Mouse (Mus musculus): Measurements from ENCODE around the gene Timm44. TPM values are rescaled to one million over a fixed set of nuclear protein-coding genes. Genes with fewer than 3 reads are reported as not detected.
A peak's percentile ranks its signal among the peaks of the same experiment; 100 is the strongest.
"Not testable (repeated sequence)": the region's sequence is repeated elsewhere in the genome, so short reads cannot be mapped to it uniquely, and the experiment has no call there.

Timm44 gene
- polyA plus RNA-seq, 1 experiment = 45.6 TPM

- Histone ChIP-seq H3K36me3 (ENCODE audit: control insufficient read depth, insufficient read depth) (peaks cover 5% of the 10 kb centered on the region), H3K4me3 (no peak overlapping the region), H3K79me2 (ENCODE audit: control insufficient read depth, insufficient read depth) (no peaks in the 10 kb centered on the region), H3K4me2 (ENCODE audit: low read depth) (no peak overlapping the region), H3ac (ENCODE audit: control insufficient read depth, insufficient read length) (no peak overlapping the region), H3K27me3 (ENCODE audit: control insufficient read depth, insufficient read depth, insufficient read length) (no peaks in the 10 kb centered on the region)
- TF ChIP-seq MYOG (IDR thresholded peaks at IDR 0.05; ENCODE audit: control insufficient read depth in 1 of 3, insufficient read depth in 1 of 3, insufficient read length in 2 of 3, low read depth in 2 of 3) (no peak), USF1 (IDR thresholded peaks at IDR 0.05; ENCODE audit: low read depth) (no peak), SRF (IDR thresholded peaks at IDR 0.05; ENCODE audit: control insufficient read depth, insufficient read length, low read depth) (no peak), POLR2AphosphoS2 (IDR thresholded peaks at IDR 0.05; ENCODE audit: insufficient read length, low read depth) (no peak), CEBPB (IDR thresholded peaks at IDR 0.05; ENCODE audit: insufficient read depth, poor library complexity, severe bottlenecking) (no peak), TCF3 (IDR thresholded peaks at IDR 0.05; ENCODE audit: insufficient read length, low read depth) (no peak), REST (IDR thresholded peaks at IDR 0.05; ENCODE audit: insufficient read depth, insufficient read length) (no peak), MAX (IDR thresholded peaks at IDR 0.05; ENCODE audit: low read depth) (no peak), MYOD1 (IDR thresholded peaks at IDR 0.05; ENCODE audit: control insufficient read depth in 1 of 3, insufficient read length in 2 of 3, low read depth in 2 of 3) (no peak), TCF12 (IDR thresholded peaks at IDR 0.05; ENCODE audit: insufficient read depth, poor library complexity, severe bottlenecking) (no peak), E2F4 (IDR thresholded peaks at IDR 0.05; ENCODE audit: insufficient read depth) (no peak), POLR2A (IDR thresholded peaks at IDR 0.05; ENCODE audit: insufficient read length, low read depth) (no peak)
These were observed 18.8 kb downstream of the Timm44 start for GRCm38 (mm10) chr8:4256911-4257310.

GRCm38 (mm10) chr8:4255471-4255870 is 20.2 kb downstream of the Timm44 start:
- not testable (repeated sequence) for H3ac ChIP-seq (ENCODE audit: control insufficient read depth, insufficient read length); H3K79me2 ChIP-seq (ENCODE audit: control insufficient read depth, insufficient read depth); H3K4me3 ChIP-seq; H3K36me3 ChIP-seq (ENCODE audit: control insufficient read depth, insufficient read depth); H3K27me3 ChIP-seq (ENCODE audit: control insufficient read depth, insufficient read depth, insufficient read length); H3K4me2 ChIP-seq (ENCODE audit: low read depth)

GRCm38 (mm10) chr8:4254001-4254400 is 21.7 kb downstream of the Timm44 start:
- no peaks in the 10 kb centered on the region for H3K27me3 ChIP-seq (ENCODE audit: control insufficient read depth, insufficient read depth, insufficient read length)
- no peaks in the 10 kb centered on the region for H3K36me3 ChIP-seq (ENCODE audit: control insufficient read depth, insufficient read depth)
- no peaks in the 10 kb centered on the region for H3K79me2 ChIP-seq (ENCODE audit: control insufficient read depth, insufficient read depth)
- peak overlapping the region; percentile 46 for H3K4me3 ChIP-seq
- H3ac ChIP-seq (ENCODE audit: control insufficient read depth, insufficient read length) = peak overlapping the region; percentile 74
- TF ChIP-seq SRF (IDR thresholded peaks at IDR 0.05; ENCODE audit: control insufficient read depth, insufficient read length, low read depth) (no peak), TCF12 (IDR thresholded peaks at IDR 0.05; ENCODE audit: insufficient read depth, poor library complexity, severe bottlenecking) (no peak), REST (IDR thresholded peaks at IDR 0.05; ENCODE audit: insufficient read depth, insufficient read length) (no peak), MYOD1 (IDR thresholded peaks at IDR 0.05; ENCODE audit: control insufficient read depth in 1 of 3, insufficient read length in 2 of 3, low read depth in 2 of 3) (no peak), POLR2A (IDR thresholded peaks at IDR 0.05; ENCODE audit: insufficient read length, low read depth) (no peak), MAX (IDR thresholded peaks at IDR 0.05; ENCODE audit: low read depth) (no peak), USF1 (IDR thresholded peaks at IDR 0.05; ENCODE audit: low read depth) (no peak), E2F4 (IDR thresholded peaks at IDR 0.05; ENCODE audit: insufficient read depth) (no peak), POLR2AphosphoS2 (IDR thresholded peaks at IDR 0.05; ENCODE audit: insufficient read length, low read depth) (no peak), CEBPB (IDR thresholded peaks at IDR 0.05; ENCODE audit: insufficient read depth, poor library complexity, severe bottlenecking) (no peak)
- H3K4me2 ChIP-seq (ENCODE audit: low read depth) = peak overlapping the region; percentile 97

- Histone ChIP-seq H3K4me2 (ENCODE audit: low read depth) (peak within 1 kb of the TSS; percentile 99), H3K27me3 (ENCODE audit: control insufficient read depth, insufficient read depth, insufficient read length) (no peaks in the 10 kb centered on the region), H3K36me3 (ENCODE audit: control insufficient read depth, insufficient read depth) (no peaks in the 10 kb centered on the region), H3K79me2 (ENCODE audit: control insufficient read depth, insufficient read depth) (no peaks in the 10 kb centered on the region), H3ac (ENCODE audit: control insufficient read depth, insufficient read length) (peak within 1 kb of the TSS; percentile 74), H3K4me3 (peak within 1 kb of the TSS; percentile 46)
- TF ChIP-seq REST (IDR thresholded peaks at IDR 0.05; ENCODE audit: insufficient read depth, insufficient read length) (no peak), TCF3 (IDR thresholded peaks at IDR 0.05; ENCODE audit: insufficient read length, low read depth) (no peak), POLR2AphosphoS2 (IDR thresholded peaks at IDR 0.05; ENCODE audit: insufficient read length, low read depth) (peak; percentile 61), POLR2A (IDR thresholded peaks at IDR 0.05; ENCODE audit: insufficient read length, low read depth) (no peak), SRF (IDR thresholded peaks at IDR 0.05; ENCODE audit: control insufficient read depth, insufficient read length, low read depth) (peak; percentile 38), MYOD1 (IDR thresholded peaks at IDR 0.05; ENCODE audit: control insufficient read depth in 1 of 3, insufficient read length in 2 of 3, low read depth in 2 of 3) (no peak), TCF12 (IDR thresholded peaks at IDR 0.05; ENCODE audit: insufficient read depth, poor library complexity, severe bottlenecking) (no peak)
These were observed 22.5 kb downstream of the Timm44 start, which contains the start of gene Snapc2 for GRCm38 (mm10) chr8:4252934-4253841. TSS of gene Snapc2 (plus strand) at chr8:4253080.

- Histone ChIP-seq H3K36me3 (ENCODE audit: control insufficient read depth, insufficient read depth) (no peaks in the 10 kb centered on the region), H3K4me3 (peak overlapping the region; percentile 46), H3K27me3 (ENCODE audit: control insufficient read depth, insufficient read depth, insufficient read length) (no peaks in the 10 kb centered on the region), H3ac (ENCODE audit: control insufficient read depth, insufficient read length) (peak overlapping the region; percentile 74), H3K4me2 (ENCODE audit: low read depth) (peak overlapping the region; percentile 99), H3K79me2 (ENCODE audit: control insufficient read depth, insufficient read depth) (no peaks in the 10 kb centered on the region)
- TF ChIP-seq POLR2AphosphoS2 (IDR thresholded peaks at IDR 0.05; ENCODE audit: insufficient read length, low read depth) = peak; percentile 3
- no peak for TF ChIP-seq TCF3 (IDR thresholded peaks at IDR 0.05; ENCODE audit: insufficient read length, low read depth)
These were observed 23.5 kb downstream of the Timm44 start for GRCm38 (mm10) chr8:4252116-4252760.

All from myocyte (in vitro differentiated cells).